Mouse (Mus musculus) kidney, postnatal 4 days (tissue): ENCODE measurements around the gene Spata9.
"Not testable (repeated sequence)": the region's sequence is repeated elsewhere in the genome, so short reads cannot be mapped to it uniquely, and the experiment has no call there.

Experiments
- DNase-seq, 2 experiments: peaks; one replicate each; pipeline ENCODE4 v3.0.0; 2021; ENCODE audit warnings: mixed read lengths in 2 of 2

Spata9 gene

GRCm38 (mm10) chr13:75966850-75967249 is at the start of gene Spata9:
Spata9 (plus strand) TSS chr13:75967150.
- DNase-seq, result no peak

GRCm38 (mm10) chr13:75927951-75928350 is 39.0 kb upstream of the Spata9 start:
- no peak for DNase-seq

GRCm38 (mm10) chr13:75929071-75929470 is 37.9 kb upstream of the Spata9 start:
- not testable (repeated sequence) for DNase-seq

GRCm38 (mm10) chr13:75930023-75930422 is 36.9 kb upstream of the Spata9 start:
- no peak for DNase-seq

- no peak for DNase-seq
Observed at GRCm38 (mm10) chr13:75930660-75931059, 36.3 kb upstream of the Spata9 start.

- peak; percentile 80 to 85 for DNase-seq
Observed at GRCm38 (mm10) chr13:75931073-75931472, 35.9 kb upstream of the Spata9 start.

- no peak for DNase-seq
Observed at GRCm38 (mm10) chr13:75933287-75933686, 33.7 kb upstream of the Spata9 start.

GRCm38 (mm10) chr13:75938866-75939265 is 28.1 kb upstream of the Spata9 start:
- no peak for DNase-seq

GRCm38 (mm10) chr13:75940791-75941517 is 26.0 kb upstream of the Spata9 start:
- peak; percentile 11 for DNase-seq

GRCm38 (mm10) chr13:75941518-75942295 is 25.2 kb upstream of the Spata9 start:
- no peak for DNase-seq

- peak; percentile 16 to 44 for DNase-seq
Observed at GRCm38 (mm10) chr13:75942731-75943130, 24.2 kb upstream of the Spata9 start.

GRCm38 (mm10) chr13:75943189-75944043 is 23.5 kb upstream of the Spata9 start, which contains the start of gene Rhobtb3:
Rhobtb3 (minus strand) TSS chr13:75943925.
- peak; percentile 91 to 94 for DNase-seq

GRCm38 (mm10) chr13:75944044-75944820 is 22.7 kb upstream of the Spata9 start:
- peak in 1 of 2 experiments; percentile 11 for DNase-seq

- peak in 1 of 2 experiments; percentile 41 for DNase-seq
Observed at GRCm38 (mm10) chr13:75950295-75950694, 16.7 kb upstream of the Spata9 start.

GRCm38 (mm10) chr13:75955357-75955992 is 11.5 kb upstream of the Spata9 start:
- DNase-seq, result no peak

GRCm38 (mm10) chr13:75974481-75974880 is 7.5 kb downstream of the Spata9 start:
- DNase-seq, result no peak

GRCm38 (mm10) chr13:75975629-75976028 is 8.7 kb downstream of the Spata9 start:
- DNase-seq, result no peak

- DNase-seq, result no peak
Observed at GRCm38 (mm10) chr13:75976218-75976617, 9.3 kb downstream of the Spata9 start.

GRCm38 (mm10) chr13:75976649-75977048 is 9.7 kb downstream of the Spata9 start:
- DNase-seq, result no peak

- peak in 1 of 2 experiments; percentile 15 for DNase-seq
Observed at GRCm38 (mm10) chr13:75981901-75982300, 15.0 kb downstream of the Spata9 start.

- peak; percentile 20 to 33 for DNase-seq
Observed at GRCm38 (mm10) chr13:75988096-75988495, 21.1 kb downstream of the Spata9 start.
